Mouse (Mus musculus): ENCODE measurements at regions not wholly inside any gene's neighbourhood (a gene's known extent, or its start where the extent isn't known, plus 50 kb on each side); places are given as distances from the start of the nearest gene placed in this dataset.

DNA sequence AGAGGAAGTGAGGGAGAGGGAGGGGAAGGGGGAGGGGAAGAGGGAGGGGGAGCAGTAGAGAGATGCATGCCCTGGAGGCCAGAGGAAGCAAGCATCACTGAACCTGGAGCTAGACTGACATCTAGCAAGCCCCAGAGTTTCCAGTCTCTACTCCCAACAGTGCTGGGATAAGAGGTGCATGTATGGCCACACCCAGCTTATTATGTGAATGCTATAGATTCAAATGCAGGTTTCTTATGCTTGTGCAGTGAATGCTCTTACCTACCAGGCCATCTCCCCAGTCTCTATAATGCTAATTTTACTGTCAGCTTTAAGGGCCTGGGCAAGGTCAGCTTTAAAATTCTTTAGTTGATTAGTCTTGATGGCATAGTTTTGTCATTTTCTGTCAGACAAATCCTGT lies 271.3 kb upstream of the Thsd7b start:
- Histone ChIP-seq H3K27ac (replicated peaks; ENCODE audit: insufficient read depth, low read depth, low read length) (no peak overlapping the region), H3K4me1 (ENCODE audit: control insufficient read depth, insufficient read depth, low read length) (no peaks in the 10 kb centered on the region), H3K36me3 (ENCODE audit: control insufficient read depth, insufficient read depth, low read length) (no peaks in the 10 kb centered on the region), H3K79me2 (ENCODE audit: control insufficient read depth, insufficient read depth, low read length) (no peaks in the 10 kb centered on the region), H3K9ac (ENCODE audit: low read depth, low read length) (no peak overlapping the region), H3K27me3 (ENCODE audit: control insufficient read depth, insufficient read depth, low read length) (no peaks in the 10 kb centered on the region), H3K4me3 (ENCODE audit: insufficient read depth, low read depth, low read length) (no peak overlapping the region)
- TF ChIP-seq CTCF (IDR thresholded peaks at IDR 0.05; ENCODE audit: low read depth, low read length) (no peak), POLR2A (IDR thresholded peaks at IDR 0.05; ENCODE audit: extremely low read depth, insufficient read depth, low read length) (no peak)
- no peak for DNase-seq (ENCODE audit: extremely low read depth, low read depth, low spot score)

DNA sequence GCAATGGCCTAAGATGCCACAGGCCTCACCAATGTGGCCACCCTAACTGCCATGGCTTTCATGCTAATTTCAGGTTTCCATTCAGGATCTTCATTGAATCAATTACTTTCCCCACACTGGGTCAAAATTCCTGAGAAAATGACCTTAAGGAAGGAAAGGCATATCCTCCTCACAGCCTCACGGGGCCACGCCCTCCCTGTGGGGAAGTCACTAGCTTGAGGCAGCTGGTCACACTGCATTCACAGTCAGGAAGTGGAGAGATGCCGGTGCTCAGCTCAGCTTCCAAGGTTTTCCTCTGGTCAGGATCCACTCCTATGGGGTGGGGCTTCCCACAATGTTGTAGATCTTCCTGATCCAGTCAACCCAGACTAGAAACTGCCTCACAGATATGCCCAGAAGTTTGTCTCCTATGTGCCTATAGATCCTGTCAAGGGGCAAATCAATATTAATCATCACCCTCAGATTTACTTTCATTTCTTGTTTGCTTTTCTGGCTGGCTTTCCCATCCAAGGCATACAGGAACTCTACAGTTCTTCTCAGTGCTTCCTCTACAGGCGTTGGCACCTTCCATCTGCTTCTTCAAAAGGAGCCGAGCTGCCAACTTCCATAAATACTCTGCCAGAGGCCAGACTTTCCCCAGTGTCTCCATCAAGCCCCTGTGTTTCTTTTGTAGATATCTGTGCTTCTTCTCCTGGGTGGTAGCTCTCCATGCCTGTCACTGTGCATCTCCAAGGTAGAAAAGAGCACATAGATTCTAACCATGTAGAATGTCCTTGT lies 273.2 kb upstream of the Thsd7b start:
- Histone ChIP-seq H3K27ac (replicated peaks; ENCODE audit: insufficient read depth, low read depth, low read length) (no peak overlapping the region), H3K79me2 (ENCODE audit: control insufficient read depth, insufficient read depth, low read length) (no peaks in the 10 kb centered on the region), H3K4me3 (ENCODE audit: insufficient read depth, low read depth, low read length) (no peak overlapping the region), H3K9ac (ENCODE audit: low read depth, low read length) (no peak overlapping the region), H3K36me3 (ENCODE audit: control insufficient read depth, insufficient read depth, low read length) (no peaks in the 10 kb centered on the region), H3K27me3 (ENCODE audit: control insufficient read depth, insufficient read depth, low read length) (no peaks in the 10 kb centered on the region), H3K4me1 (ENCODE audit: control insufficient read depth, insufficient read depth, low read length) (no peaks in the 10 kb centered on the region)
- 72% methylated on average over 5 of the region's 5 CpGs for WGBS
- no peak for TF ChIP-seq POLR2A (IDR thresholded peaks at IDR 0.05; ENCODE audit: extremely low read depth, insufficient read depth, low read length)
- no peak for TF ChIP-seq CTCF (IDR thresholded peaks at IDR 0.05; ENCODE audit: low read depth, low read length)
- DNase-seq (ENCODE audit: extremely low read depth, low read depth, low spot score), result no peak

DNA sequence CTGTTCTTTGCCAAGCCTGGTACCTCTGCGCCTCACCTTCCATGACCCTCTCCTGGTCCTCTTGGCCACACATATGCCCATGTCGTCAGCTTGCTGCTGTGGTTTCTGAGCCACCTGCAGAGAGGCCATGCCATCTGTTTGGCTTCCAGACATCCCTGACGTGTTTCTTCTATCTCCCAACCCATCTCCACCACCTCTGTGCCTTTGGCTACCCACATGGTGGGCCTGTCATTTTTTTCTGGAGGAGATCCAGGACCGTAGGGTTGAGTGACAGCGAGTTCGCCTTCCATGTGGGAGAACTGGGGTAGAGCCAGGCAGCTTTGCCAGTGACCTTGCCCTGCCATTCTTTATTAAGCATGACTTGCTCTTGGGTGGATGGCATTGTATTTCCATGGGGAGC lies 278.4 kb upstream of the Thsd7b start:
- H3K4me3 ChIP-seq (ENCODE audit: insufficient read depth, low read depth, low read length), result no peak overlapping the region
- no peaks in the 10 kb centered on the region for H3K36me3 ChIP-seq (ENCODE audit: control insufficient read depth, insufficient read depth, low read length)
- H3K27me3 ChIP-seq (ENCODE audit: control insufficient read depth, insufficient read depth, low read length), result no peaks in the 10 kb centered on the region
- WGBS, result 83% methylated on average over 6 of the region's 6 CpGs
- DNase-seq (ENCODE audit: extremely low read depth, low read depth, low spot score), result no peak
- no peaks in the 10 kb centered on the region for H3K4me1 ChIP-seq (ENCODE audit: control insufficient read depth, insufficient read depth, low read length)
- H3K9ac ChIP-seq (ENCODE audit: low read depth, low read length), result no peak overlapping the region
- TF ChIP-seq POLR2A (IDR thresholded peaks at IDR 0.05; ENCODE audit: extremely low read depth, insufficient read depth, low read length) (no peak), CTCF (IDR thresholded peaks at IDR 0.05; ENCODE audit: low read depth, low read length) (no peak)
- H3K27ac ChIP-seq (replicated peaks; ENCODE audit: insufficient read depth, low read depth, low read length), result no peak overlapping the region
- no peaks in the 10 kb centered on the region for H3K79me2 ChIP-seq (ENCODE audit: control insufficient read depth, insufficient read depth, low read length)

DNA sequence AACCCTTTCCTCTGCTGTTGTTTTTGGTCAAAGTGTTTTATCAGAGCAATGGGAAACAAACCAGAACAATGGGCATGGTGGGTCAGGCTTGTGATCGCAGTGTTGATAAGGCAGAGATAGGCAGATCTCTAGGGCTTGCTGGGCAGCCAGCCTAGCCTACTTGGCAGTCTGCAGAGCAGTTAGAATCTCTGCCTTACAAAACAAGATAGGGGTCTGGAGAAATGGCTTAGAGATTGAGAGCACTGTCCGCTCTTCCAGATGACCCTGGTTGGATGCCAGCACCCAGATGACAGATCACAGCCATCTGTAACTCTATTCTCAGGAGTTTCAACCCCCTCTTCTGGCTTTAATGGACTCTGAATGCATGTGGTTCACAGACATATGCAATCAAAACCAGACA lies 289.7 kb upstream of the Thsd7b start:
- H3K9ac ChIP-seq (ENCODE audit: low read depth, low read length), result no peak overlapping the region
- no peak overlapping the region for H3K4me3 ChIP-seq (ENCODE audit: insufficient read depth, low read depth, low read length)
- H3K27me3 ChIP-seq (ENCODE audit: control insufficient read depth, insufficient read depth, low read length), result no peaks in the 10 kb centered on the region
- no peaks in the 10 kb centered on the region for H3K4me1 ChIP-seq (ENCODE audit: control insufficient read depth, insufficient read depth, low read length)
- no peak for DNase-seq (ENCODE audit: extremely low read depth, low read depth, low spot score)
- no peak overlapping the region for H3K27ac ChIP-seq (replicated peaks; ENCODE audit: insufficient read depth, low read depth, low read length)
- TF ChIP-seq POLR2A (IDR thresholded peaks at IDR 0.05; ENCODE audit: extremely low read depth, insufficient read depth, low read length) (no peak), CTCF (IDR thresholded peaks at IDR 0.05; ENCODE audit: low read depth, low read length) (no peak)
- WGBS, result 76% methylated on average over 2 of the region's 2 CpGs
- no peaks in the 10 kb centered on the region for H3K36me3 ChIP-seq (ENCODE audit: control insufficient read depth, insufficient read depth, low read length)
- no peaks in the 10 kb centered on the region for H3K79me2 ChIP-seq (ENCODE audit: control insufficient read depth, insufficient read depth, low read length)

DNA sequence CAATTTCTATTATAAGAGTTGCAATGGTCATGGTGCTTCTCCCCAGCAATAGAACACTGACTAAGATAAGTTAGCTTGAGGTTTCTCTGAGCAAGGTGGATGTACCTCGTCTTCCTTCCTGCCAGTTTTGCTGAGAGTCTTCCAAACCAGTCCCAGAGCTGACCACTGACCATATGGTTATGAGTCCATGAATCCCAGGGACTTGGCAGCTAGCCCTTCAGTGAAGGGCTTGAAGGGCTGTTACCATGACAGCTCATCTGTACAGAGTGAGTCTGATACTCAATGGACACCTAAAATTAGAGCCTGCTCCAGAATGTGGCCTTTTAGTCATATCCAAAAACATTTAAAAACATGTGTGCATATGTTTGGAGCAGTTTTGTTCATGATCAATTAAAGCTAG lies 297.5 kb upstream of the Thsd7b start:
- Histone ChIP-seq H3K9ac (ENCODE audit: low read depth, low read length) (no peak overlapping the region), H3K27me3 (ENCODE audit: control insufficient read depth, insufficient read depth, low read length) (no peaks in the 10 kb centered on the region), H3K36me3 (ENCODE audit: control insufficient read depth, insufficient read depth, low read length) (no peaks in the 10 kb centered on the region), H3K27ac (replicated peaks; ENCODE audit: insufficient read depth, low read depth, low read length) (no peak overlapping the region), H3K79me2 (ENCODE audit: control insufficient read depth, insufficient read depth, low read length) (no peaks in the 10 kb centered on the region), H3K4me3 (ENCODE audit: insufficient read depth, low read depth, low read length) (no peak overlapping the region), H3K4me1 (ENCODE audit: control insufficient read depth, insufficient read depth, low read length) (no peaks in the 10 kb centered on the region)
- no peak for TF ChIP-seq CTCF (IDR thresholded peaks at IDR 0.05; ENCODE audit: low read depth, low read length)
- TF ChIP-seq POLR2A (IDR thresholded peaks at IDR 0.05; ENCODE audit: extremely low read depth, insufficient read depth, low read length), result no peak
- no peak for DNase-seq (ENCODE audit: extremely low read depth, low read depth, low spot score)
- WGBS, result 59% methylated on average over 1 of the region's 1 CpGs

DNA sequence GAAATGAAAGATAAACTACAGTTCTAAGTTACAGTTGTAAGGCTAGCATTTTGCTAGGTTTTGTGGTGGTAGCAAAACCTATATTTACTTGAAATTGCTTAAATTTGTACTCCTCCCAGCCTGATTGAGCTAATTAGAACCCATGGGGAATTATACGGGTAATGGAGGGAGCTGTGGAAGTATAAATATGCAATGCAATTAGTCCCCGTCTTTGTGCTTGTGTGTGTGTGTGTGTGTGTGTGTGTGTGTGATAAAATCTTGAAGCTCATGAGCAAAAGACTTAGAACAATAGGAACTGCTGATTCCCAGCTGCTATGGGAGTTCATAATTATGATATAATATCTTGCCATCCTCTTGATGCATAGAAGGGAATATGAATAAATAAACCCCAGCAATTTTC lies 321.7 kb upstream of the Thsd7b start:
- no peaks in the 10 kb centered on the region for H3K27me3 ChIP-seq (ENCODE audit: control insufficient read depth, insufficient read depth, low read length)
- no peaks in the 10 kb centered on the region for H3K79me2 ChIP-seq (ENCODE audit: control insufficient read depth, insufficient read depth, low read length)
- H3K4me3 ChIP-seq (ENCODE audit: insufficient read depth, low read depth, low read length), result no peak overlapping the region
- no peaks in the 10 kb centered on the region for H3K36me3 ChIP-seq (ENCODE audit: control insufficient read depth, insufficient read depth, low read length)
- DNase-seq (ENCODE audit: extremely low read depth, low read depth, low spot score), result no peak
- no peak overlapping the region for H3K27ac ChIP-seq (replicated peaks; ENCODE audit: insufficient read depth, low read depth, low read length)
- no peak overlapping the region for H3K9ac ChIP-seq (ENCODE audit: low read depth, low read length)
- TF ChIP-seq CTCF (IDR thresholded peaks at IDR 0.05; ENCODE audit: low read depth, low read length) (no peak), POLR2A (IDR thresholded peaks at IDR 0.05; ENCODE audit: extremely low read depth, insufficient read depth, low read length) (no peak)
- WGBS, result 79% methylated on average over 2 of the region's 2 CpGs
- H3K4me1 ChIP-seq (ENCODE audit: control insufficient read depth, insufficient read depth, low read length), result no peaks in the 10 kb centered on the region

Measured in liver, adult 2 months (tissue).